8 mouse cellular contexts compared by ENCODE assay signal in the genomic region with DNA sequence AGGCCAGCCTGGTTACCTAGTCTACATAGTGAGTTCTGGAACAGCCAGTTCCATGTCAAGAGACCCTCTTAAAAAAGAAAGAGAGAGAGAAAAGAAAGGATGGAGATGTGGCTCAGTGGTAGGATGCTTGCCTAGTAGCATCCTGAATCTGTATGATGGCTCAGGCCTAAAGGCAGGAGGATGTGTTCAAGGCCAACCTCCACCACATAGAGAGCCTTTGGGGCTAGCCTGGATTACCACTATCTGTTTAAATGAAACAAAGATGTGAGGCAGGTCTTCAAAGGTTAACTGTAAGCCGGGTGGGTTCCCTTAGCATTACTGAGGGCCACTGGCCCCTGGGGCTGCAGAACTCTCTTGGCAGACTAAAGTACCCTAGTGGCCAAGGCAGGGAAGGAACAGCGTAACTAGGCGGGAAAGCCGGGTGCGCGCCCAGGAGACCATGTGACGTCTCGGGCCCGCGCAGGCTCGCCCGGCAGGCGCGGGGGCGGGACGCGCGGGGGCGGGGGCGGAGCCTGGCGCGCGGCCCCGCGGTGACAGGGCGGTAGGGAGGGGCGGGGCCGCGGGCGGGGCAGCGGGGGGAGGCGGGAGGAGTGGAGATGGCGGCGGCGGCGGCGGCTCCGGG. TPM values are rescaled to one million over a fixed set of nuclear protein-coding genes. Genes with fewer than 3 reads are reported as not detected.
DNase-seq lines count a peak whose midpoint lies in the region; ATAC-seq and TF ChIP-seq lines count a peak whose summit lies in the region.

A gene (plus strand): TSS at position 552 of the 622 bp plus-strand sequence.

- peak; percentile 67 for ATAC-seq in heart, embryonic 13.5 days (ENCODE audit: extremely low read depth, insufficient number of reproducible peaks, low FRiP score, low TSS enrichment)
- peak; percentile 64 for ATAC-seq in kidney, postnatal 0 days (replicated peaks; ENCODE audit: low FRiP score, low read depth)
- peak; percentile 76 for ATAC-seq in liver, embryonic 11.5 days (replicated peaks; ENCODE audit: low FRiP score)

- WGBS in heart, embryonic 13.5 days, result 1% methylated on average over 20 of the region's 38 CpGs
- 2% methylated on average over 30 of the region's 38 CpGs for WGBS in kidney, postnatal 0 days
- WGBS in liver, embryonic 11.5 days, result under 1% methylated on average over 24 of the region's 38 CpGs

- peaks cover 25% of the 10 kb centered on the region for H3K36me3 ChIP-seq in heart, embryonic 13.5 days
- H3K36me3 ChIP-seq in kidney, postnatal 0 days (ENCODE audit: insufficient read depth, low read length), result peaks cover 22% of the 10 kb centered on the region
- H3K36me3 ChIP-seq in liver, embryonic 11.5 days (ENCODE audit: control insufficient read depth, insufficient read depth, low read length), result peaks cover 3% of the 10 kb centered on the region; the same call in 1 of the 2 replicates
- peaks cover 5% of the 10 kb centered on the region for H3K36me3 ChIP-seq in myocyte (ENCODE audit: control insufficient read depth, insufficient read depth)

- peak within 1 kb of the TSS; percentile 81 for H3ac ChIP-seq in myocyte (ENCODE audit: control insufficient read depth, insufficient read length)

- peaks cover 7% of the 10 kb centered on the region for H3K79me2 ChIP-seq in myocyte (ENCODE audit: control insufficient read depth, insufficient read depth)

- peak; percentile 73 for TF ChIP-seq CTCF in kidney, postnatal 0 days (IDR thresholded peaks at IDR 0.05; ENCODE audit: low read depth)

- H3K9me3 ChIP-seq in heart, embryonic 13.5 days, result no peaks in the 10 kb centered on the region
- H3K9me3 ChIP-seq in kidney, postnatal 0 days (replicated peaks; ENCODE audit: low read length), result no peaks in the 10 kb centered on the region
- no peaks in the 10 kb centered on the region for H3K9me3 ChIP-seq in liver, embryonic 11.5 days (ENCODE audit: control insufficient read depth, low read length)

- peak within 1 kb of the TSS; percentile 94 for H3K27ac ChIP-seq in heart, embryonic 13.5 days (replicated peaks)
- peak within 1 kb of the TSS; percentile 93 for H3K27ac ChIP-seq in kidney, postnatal 0 days
- H3K27ac ChIP-seq in liver, embryonic 11.5 days (ENCODE audit: low read depth, low read length), result peak within 1 kb of the TSS; percentile 86

- H3K4me3 ChIP-seq in heart, embryonic 13.5 days, result peak within 1 kb of the TSS; percentile 92
- peak within 1 kb of the TSS; percentile 87 for H3K4me3 ChIP-seq in kidney, postnatal 0 days (replicated peaks; ENCODE audit: low read depth, low read length)
- peak within 1 kb of the TSS; percentile 79 for H3K4me3 ChIP-seq in liver, embryonic 11.5 days (ENCODE audit: low read depth, low read length)
- H3K4me3 ChIP-seq in myocyte, result peak within 1 kb of the TSS; percentile 72

- H3K27me3 ChIP-seq in heart, embryonic 13.5 days (replicated peaks), result no peaks in the 10 kb centered on the region
- no peaks in the 10 kb centered on the region for H3K27me3 ChIP-seq in kidney, postnatal 0 days (ENCODE audit: insufficient read depth, low read length)
- H3K27me3 ChIP-seq in liver, embryonic 11.5 days (replicated peaks; ENCODE audit: control insufficient read depth, insufficient read depth, low read length), result no peaks in the 10 kb centered on the region
- H3K27me3 ChIP-seq in myocyte (ENCODE audit: control insufficient read depth, insufficient read depth, insufficient read length), result no peaks in the 10 kb centered on the region

- H3K9ac ChIP-seq in heart, embryonic 13.5 days, result peak within 1 kb of the TSS; percentile 98
- peak within 1 kb of the TSS; percentile 81 for H3K9ac ChIP-seq in kidney, postnatal 0 days (ENCODE audit: low read depth, low read length)
- peak within 1 kb of the TSS; percentile 92 for H3K9ac ChIP-seq in liver, embryonic 11.5 days (ENCODE audit: low read depth, low read length)

- DNase-seq in CD8-positive naive resting alpha-beta T cell, adult 2 months (ENCODE audit: low read depth in 2 of 2, low spot score in 2 of 2), result peak; percentile 88 to 90
- peak; percentile 82 for DNase-seq in c-Kit-negative CD71-positive TER-119-positive erythroid progenitor cells, embryonic 14.5 days (ENCODE audit: low read depth, low spot score)
- peak; percentile 56 for DNase-seq in fibroblast of lung, adult 2 months (ENCODE audit: low read depth)
- DNase-seq in kidney, postnatal 0 days (ENCODE audit: low spot score), result peak; percentile 96
- peak; percentile 92 for DNase-seq in liver, embryonic 11.5 days (ENCODE audit: low spot score)
- DNase-seq in spleen, postnatal 4 days (ENCODE audit: low spot score in 2 of 2), result peak; percentile 92 to 94

- H3K4me2 ChIP-seq in heart, embryonic 13.5 days, result peak within 1 kb of the TSS; percentile 92
- H3K4me2 ChIP-seq in kidney, postnatal 0 days (ENCODE audit: low read length), result peak within 1 kb of the TSS; percentile 76
- peak within 1 kb of the TSS; percentile 97 for H3K4me2 ChIP-seq in liver, embryonic 11.5 days
- peak within 1 kb of the TSS; percentile 82 for H3K4me2 ChIP-seq in myocyte (ENCODE audit: low read depth)

- H3K4me1 ChIP-seq in heart, embryonic 13.5 days, result peaks cover 42% of the 10 kb centered on the region
- H3K4me1 ChIP-seq in kidney, postnatal 0 days (replicated peaks; ENCODE audit: insufficient read depth, low read length), result peaks cover 9% of the 10 kb centered on the region; the same call in 1 of the 2 replicates
- H3K4me1 ChIP-seq in liver, embryonic 11.5 days (replicated peaks; ENCODE audit: control insufficient read depth, insufficient read depth, low read length), result peaks cover 32% of the 10 kb centered on the region

- no peak for TF ChIP-seq POLR2A in myocyte (IDR thresholded peaks at IDR 0.05; ENCODE audit: insufficient read length, low read depth)

TF ChIP-seq in myocyte, 11 proteins besides CTCF, POLR2A, EP300 and RAD21:
- TF ChIP-seq MAX (IDR thresholded peaks at IDR 0.05; ENCODE audit: low read depth) (no peak), POLR2AphosphoS2 (IDR thresholded peaks at IDR 0.05; ENCODE audit: insufficient read length, low read depth) (no peak), REST (IDR thresholded peaks at IDR 0.05; ENCODE audit: insufficient read depth, insufficient read length) (no peak), TCF3 (IDR thresholded peaks at IDR 0.05; ENCODE audit: insufficient read length, low read depth) (no peak), TCF12 (IDR thresholded peaks at IDR 0.05; ENCODE audit: insufficient read depth, poor library complexity, severe bottlenecking) (no peak), E2F4 (IDR thresholded peaks at IDR 0.05; ENCODE audit: insufficient read depth) (peak; percentile 64), SRF (IDR thresholded peaks at IDR 0.05; ENCODE audit: control insufficient read depth, insufficient read length, low read depth) (no peak), USF1 (IDR thresholded peaks at IDR 0.05; ENCODE audit: low read depth) (peak; percentile 59)

RNA-seq across cellular contexts. Expression of the gene that starts here (rescaled TPM):
- 57.5 and 65.5 TPM in 2 replicates for polyA plus RNA-seq in heart, embryonic 13.5 days (2015; fragmentation: Nextera tagmentation; extraction: Ambion mirVana)
- 63.0 and 66.1 TPM in 2 replicates for polyA plus RNA-seq in kidney, postnatal 0 days (2015; fragmentation: Nextera tagmentation; extraction: Ambion mirVana)
- polyA plus RNA-seq in liver, embryonic 11.5 days (2014; fragmentation: Nextera tagmentation; extraction: Ambion mirVana), result 34.0 and 39.3 TPM in 2 replicates
- polyA plus RNA-seq in myocyte (2012; fragmentation: generic; extraction: Trizol), result 126 TPM

Comparison
In these comparisons a context has a peak if more than half of its experiments do, and no peak if none do; other contexts are left out.
1. Peak in every context shown above with its lines: DNase-seq, ATAC-seq, H3K4me3 ChIP-seq and H3K27ac ChIP-seq.